Mouse (Mus musculus) midbrain, embryonic 13.5 days (tissue): ENCODE results near the gene Hmcn2. TPM values are rescaled to one million over a fixed set of nuclear protein-coding genes. Genes with fewer than 3 reads are reported as not detected.

ENCODE experiments used
- ATAC-seq: fragments of 200-750 bp; cut with Nextera tagmentation; 2 replicates; pipeline ENCODE4 v1.8.0; 2017; ENCODE audit warnings: mild to moderate bottlenecking, moderate TSS enrichment, moderate library complexity
- H3K27ac ChIP-seq: fragments of 300-500 bp; sonication (generic); 2 replicates; pipeline ENCODE4 v1.5.1; 2015; ENCODE audit warnings: inconsistent platforms, mild to moderate bottlenecking, moderate library complexity
- H3K27me3 ChIP-seq: fragments of 300-500 bp; sonication (generic); 2 replicates; pipeline ENCODE4 v1.6.1; 2015; ENCODE audit warnings: mild to moderate bottlenecking, inconsistent platforms
- H3K36me3 ChIP-seq: fragments of 300-500 bp; sonication (generic); 2 replicates; pipeline ENCODE4 v1.6.1; 2015; ENCODE audit warnings: mild to moderate bottlenecking, inconsistent platforms
- H3K4me1 ChIP-seq: fragments of 300-500 bp; sonication (generic); replicated peaks from 2 replicates; pipeline ENCODE4 v1.6.1; 2015; ENCODE audit warnings: inconsistent platforms
- H3K4me2 ChIP-seq: fragments of 300-500 bp; sonication (generic); replicated peaks from 2 replicates; pipeline ENCODE4 v1.6.1; 2015; ENCODE audit warnings: moderate library complexity, mild to moderate bottlenecking, inconsistent platforms
- H3K4me3 ChIP-seq: fragments of 300-500 bp; sonication (generic); replicated peaks from 2 replicates; pipeline ENCODE4 v1.5.1; 2015; ENCODE audit warnings: mild to moderate bottlenecking, inconsistent platforms
- H3K9ac ChIP-seq: fragments of 300-500 bp; sonication (generic); replicated peaks from 2 replicates; pipeline ENCODE4 v1.6.1; 2015; ENCODE audit warnings: mild to moderate bottlenecking, inconsistent platforms
- H3K9me3 ChIP-seq: fragments of 300-500 bp; sonication (generic); 2 replicates; pipeline ENCODE4 v1.6.1; 2016; ENCODE audit warnings: mild to moderate bottlenecking, inconsistent platforms
- WGBS: fragments of 180-500 bp; shearing (Covaris S2); methylation state at CpG from one replicate; pipeline ENCODE4 v1.1.7; 2015; 5-methylcytosine and 5-hydroxymethylcytosine counted together
- polyA plus RNA-seq: library from polyadenylated mRNA; unstranded; fragments of >200 nt; fragmentation: Nextera tagmentation; extraction: Ambion mirVana; gene quantifications from 2 replicates; pipeline ENCODE4 v1.2.1, GENCODE M21; 2015

The Hmcn2 gene
- polyA plus RNA-seq, 1 experiment from 2014 or later, result 0.15 TPM

GRCm38 (mm10) chr2:31308257-31308656, 6.0 kb upstream of the Hmcn2 start:
- WGBS, result 63% methylated on average over 4 of the region's 4 CpGs
- Histone ChIP-seq H3K36me3 (no peaks in the 10 kb centered on the region), H3K4me2 (no peak overlapping the region), H3K27ac (no peak overlapping the region), H3K9me3 (no peaks in the 10 kb centered on the region), H3K9ac (no peak overlapping the region), H3K4me3 (no peak overlapping the region), H3K27me3 (peaks cover 24% of the 10 kb centered on the region), H3K4me1 (no peaks in the 10 kb centered on the region)
- ATAC-seq, result no peak

GRCm38 (mm10) chr2:31309549-31309948, 4.7 kb upstream of the Hmcn2 start:
- H3K4me3 ChIP-seq, result no peak overlapping the region
- H3K4me2 ChIP-seq, result no peak overlapping the region
- no peak overlapping the region for H3K27ac ChIP-seq
- H3K9ac ChIP-seq, result no peak overlapping the region
- peaks cover 37% of the 10 kb centered on the region for H3K27me3 ChIP-seq
- no peak for ATAC-seq
- peaks cover 8% of the 10 kb centered on the region for H3K4me1 ChIP-seq
- no peaks in the 10 kb centered on the region for H3K36me3 ChIP-seq
- H3K9me3 ChIP-seq, result no peaks in the 10 kb centered on the region
- WGBS, result 72% methylated on average over 15 of the region's 15 CpGs

GRCm38 (mm10) chr2:31318162-31318561, 3.9 kb downstream of the Hmcn2 start:
- 18% methylated on average over 2 of the region's 2 CpGs for WGBS

GRCm38 (mm10) chr2:31319200-31319599, 5.0 kb downstream of the Hmcn2 start:
- H3K27me3 ChIP-seq, result peaks cover 41% of the 10 kb centered on the region
- no peak for ATAC-seq

More at GRCm38 (mm10) chr2:31318162-31318561, 3.9 kb downstream of the Hmcn2 start:
- no peaks in the 10 kb centered on the region for H3K36me3 ChIP-seq
- ATAC-seq, result no peak
- peaks cover 8% of the 10 kb centered on the region for H3K4me1 ChIP-seq
- H3K9ac ChIP-seq, result no peak overlapping the region
- no peak overlapping the region for H3K4me3 ChIP-seq
- H3K27ac ChIP-seq, result no peak overlapping the region
- H3K9me3 ChIP-seq, result no peaks in the 10 kb centered on the region
- H3K27me3 ChIP-seq, result peaks cover 48% of the 10 kb centered on the region
- no peak overlapping the region for H3K4me2 ChIP-seq

GRCm38 (mm10) chr2:31327186-31327585, 13.0 kb downstream of the Hmcn2 start:
- no peak for ATAC-seq
- 0 out of 2 replicates have a peak, but pooled peaks cover 3% of the 10 kb centered on the region for H3K4me1 ChIP-seq
- H3K4me2 ChIP-seq, result no peak overlapping the region
- WGBS, result 29% methylated on average over 10 of the region's 10 CpGs
- 0 out of 2 replicates have a peak, but pooled peaks cover 3% of the 10 kb centered on the region for H3K27me3 ChIP-seq
- H3K36me3 ChIP-seq, result no peaks in the 10 kb centered on the region
- H3K9ac ChIP-seq, result no peak overlapping the region
- no peaks in the 10 kb centered on the region for H3K9me3 ChIP-seq
- no peak overlapping the region for H3K4me3 ChIP-seq
- no peak overlapping the region for H3K27ac ChIP-seq

More at GRCm38 (mm10) chr2:31319200-31319599, 5.0 kb downstream of the Hmcn2 start:
- Histone ChIP-seq H3K9me3 (no peaks in the 10 kb centered on the region), H3K36me3 (no peaks in the 10 kb centered on the region), H3K4me3 (no peak overlapping the region), H3K4me2 (no peak overlapping the region), H3K9ac (no peak overlapping the region), H3K4me1 (peaks cover 4% of the 10 kb centered on the region; the same call in 1 of the 2 replicates), H3K27ac (no peak overlapping the region)
- WGBS, result 74% methylated on average over 2 of the region's 2 CpGs

- WGBS, result 55% methylated on average over 12 of the region's 12 CpGs
- Histone ChIP-seq H3K9me3 (no peaks in the 10 kb centered on the region), H3K4me3 (no peak overlapping the region), H3K36me3 (no peaks in the 10 kb centered on the region), H3K9ac (no peak overlapping the region), H3K27ac (no peak overlapping the region), H3K4me1 (0 out of 2 replicates have a peak, but pooled peaks cover 4% of the 10 kb centered on the region), H3K27me3 (no peaks in the 10 kb centered on the region), H3K4me2 (no peak overlapping the region)
- ATAC-seq, result no peak
Measured at GRCm38 (mm10) chr2:31337706-31338330, 23.6 kb downstream of the Hmcn2 start.

GRCm38 (mm10) chr2:31339826-31340225, 25.6 kb downstream of the Hmcn2 start:
- no peaks in the 10 kb centered on the region for H3K36me3 ChIP-seq
- no peak overlapping the region for H3K9ac ChIP-seq
- no peak overlapping the region for H3K4me3 ChIP-seq
- no peaks in the 10 kb centered on the region for H3K9me3 ChIP-seq
- no peak overlapping the region for H3K4me2 ChIP-seq
- 0 out of 2 replicates have a peak, but pooled peaks cover 4% of the 10 kb centered on the region for H3K4me1 ChIP-seq
- no peak overlapping the region for H3K27ac ChIP-seq
- WGBS, result 81% methylated on average over 9 of the region's 9 CpGs
- no peak for ATAC-seq
- H3K27me3 ChIP-seq, result no peaks in the 10 kb centered on the region

GRCm38 (mm10) chr2:31341726-31342535, 27.7 kb downstream of the Hmcn2 start:
- H3K4me2 ChIP-seq, result no peak overlapping the region
- no peak overlapping the region for H3K4me3 ChIP-seq
- no peaks in the 10 kb centered on the region for H3K27me3 ChIP-seq
- no peak overlapping the region for H3K27ac ChIP-seq
- ATAC-seq, result no peak
- H3K9ac ChIP-seq, result no peak overlapping the region
- 85% methylated on average over 8 of the region's 8 CpGs for WGBS
- H3K9me3 ChIP-seq, result no peaks in the 10 kb centered on the region
- H3K36me3 ChIP-seq, result no peaks in the 10 kb centered on the region
- 0 out of 2 replicates have a peak, but pooled peaks cover 4% of the 10 kb centered on the region for H3K4me1 ChIP-seq

- WGBS, result 42% methylated on average over 12 of the region's 12 CpGs
- Histone ChIP-seq H3K4me2 (no peak overlapping the region), H3K36me3 (no peaks in the 10 kb centered on the region)
Measured at GRCm38 (mm10) chr2:31346096-31346495, 31.9 kb downstream of the Hmcn2 start.

GRCm38 (mm10) chr2:31348373-31348772, 34.2 kb downstream of the Hmcn2 start:
- Histone ChIP-seq H3K27me3 (no peaks in the 10 kb centered on the region), H3K4me2 (no peak overlapping the region), H3K4me3 (no peak overlapping the region), H3K36me3 (no peaks in the 10 kb centered on the region), H3K4me1 (no peaks in the 10 kb centered on the region), H3K9ac (no peak overlapping the region), H3K9me3 (no peaks in the 10 kb centered on the region), H3K27ac (no peak overlapping the region)
- ATAC-seq, result no peak
- WGBS, result 78% methylated on average over 3 of the region's 3 CpGs

More at GRCm38 (mm10) chr2:31346096-31346495, 31.9 kb downstream of the Hmcn2 start:
- ATAC-seq, result no peak
- H3K9ac ChIP-seq, result no peak overlapping the region
- H3K27ac ChIP-seq, result no peak overlapping the region
- no peaks in the 10 kb centered on the region for H3K27me3 ChIP-seq
- no peak overlapping the region for H3K4me3 ChIP-seq
- no peaks in the 10 kb centered on the region for H3K9me3 ChIP-seq
- no peaks in the 10 kb centered on the region for H3K4me1 ChIP-seq

GRCm38 (mm10) chr2:31348850-31349249, 34.6 kb downstream of the Hmcn2 start:
- no peaks in the 10 kb centered on the region for H3K4me1 ChIP-seq
- H3K4me2 ChIP-seq, result no peak overlapping the region
- no peaks in the 10 kb centered on the region for H3K27me3 ChIP-seq
- H3K36me3 ChIP-seq, result no peaks in the 10 kb centered on the region
- H3K9ac ChIP-seq, result no peak overlapping the region
- 69% methylated on average over 5 of the region's 5 CpGs for WGBS
- no peak for ATAC-seq
- no peak overlapping the region for H3K4me3 ChIP-seq
- H3K9me3 ChIP-seq, result no peaks in the 10 kb centered on the region
- no peak overlapping the region for H3K27ac ChIP-seq

GRCm38 (mm10) chr2:31356771-31357170, 42.6 kb downstream of the Hmcn2 start:
- WGBS, result 88% methylated on average over 5 of the region's 5 CpGs
- no peak overlapping the region for H3K4me2 ChIP-seq
- H3K9me3 ChIP-seq, result no peaks in the 10 kb centered on the region

More at GRCm38 (mm10) chr2:31356771-31357170, 42.6 kb downstream of the Hmcn2 start:
- H3K27me3 ChIP-seq, result no peaks in the 10 kb centered on the region
- no peak overlapping the region for H3K27ac ChIP-seq
- ATAC-seq, result no peak
- H3K4me3 ChIP-seq, result no peak overlapping the region
- no peaks in the 10 kb centered on the region for H3K36me3 ChIP-seq
- no peak overlapping the region for H3K9ac ChIP-seq
- no peaks in the 10 kb centered on the region for H3K4me1 ChIP-seq
